In the genomic region with DNA sequence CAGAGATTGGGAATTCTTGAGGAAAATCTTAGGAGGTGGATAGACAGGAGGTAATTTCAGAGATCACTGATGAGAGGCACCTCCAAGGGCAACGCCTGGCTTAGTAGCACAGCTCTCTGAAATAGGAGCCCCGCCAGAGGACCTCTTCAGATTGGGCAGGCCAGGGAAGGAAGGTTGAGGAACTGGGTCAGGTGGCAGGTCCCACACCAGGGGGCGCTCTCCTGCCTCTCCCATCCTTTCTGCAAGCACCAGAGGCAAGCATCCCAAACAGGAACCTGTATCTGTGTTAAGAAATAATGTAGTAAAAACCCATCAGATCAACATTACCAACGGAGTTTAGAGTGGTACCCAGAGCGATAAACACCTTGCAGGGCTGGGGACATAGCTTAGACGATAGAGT, we compare ENCODE assay signal across 9 mouse cellular contexts.
DNase-seq lines count a peak whose midpoint lies in the region; ATAC-seq lines count a peak whose summit lies in the region.
"Had no signal": no experiment of that assay in that cellular context is flagged by ENCODE, and none has a peak within 500 bp of the region (broad histone marks: within the 10 kb centered on the region; RNA-seq: fewer than 3 reads in every experiment).

No protein-coding gene starts in this region.

- no peaks in the 10 kb centered on the region for H3K27me3 ChIP-seq in heart, embryonic 11.5 days (ENCODE audit: control insufficient read depth, insufficient read depth, low read length)
- H3K27me3 ChIP-seq: embryonic facial prominence, embryonic 12.5 days had no signal

- 34% methylated on average over 6 of the region's 6 CpGs for WGBS in heart, embryonic 11.5 days (ENCODE audit: insufficient replicate concordance)

- H3K4me3 ChIP-seq in heart, embryonic 11.5 days (ENCODE audit: low read depth, low read length), result no peak overlapping the region
- H3K4me3 ChIP-seq: embryonic facial prominence, embryonic 12.5 days had no signal

- DNase-seq in heart, postnatal 14 days, result peak; percentile 46 to 63
- DNase-seq in right cerebral cortex, postnatal 14 days, result peak; percentile 61
- DNase-seq in right cerebral cortex, postnatal 25 days, result no peak
- peak; percentile 20 for DNase-seq in adrenal gland, adult 8-10 months
- DNase-seq in embryo, embryonic 10.5 days (ENCODE audit: low spot score), result peak; percentile 45
- peak; percentile 37 for DNase-seq in lung, postnatal 25 days (ENCODE audit: low spot score)
- DNase-seq in gastrocnemius, adult 18-20 months (ENCODE audit: low spot score), result no peak

- no peak overlapping the region for H3K4me2 ChIP-seq in heart, embryonic 11.5 days
- H3K4me2 ChIP-seq: embryonic facial prominence, embryonic 12.5 days had no signal

- intact Hi-C loops in heart, postnatal 14 days (cut with DNase I), result no loop called here

- H3K36me3 ChIP-seq in heart, embryonic 11.5 days (ENCODE audit: control insufficient read depth, insufficient read depth, low read length), result no peaks in the 10 kb centered on the region
- H3K36me3 ChIP-seq: embryonic facial prominence, embryonic 12.5 days had no signal

- no peaks in the 10 kb centered on the region for H3K9me3 ChIP-seq in heart, embryonic 11.5 days (replicated peaks; ENCODE audit: control insufficient read depth, low read length)
- H3K9me3 ChIP-seq: embryonic facial prominence, embryonic 12.5 days had no signal

- H3K4me1 ChIP-seq in heart, embryonic 11.5 days (ENCODE audit: control insufficient read depth, insufficient read depth, low read length), result no peaks in the 10 kb centered on the region
- H3K4me1 ChIP-seq: embryonic facial prominence, embryonic 12.5 days had no signal

- no peak overlapping the region for H3K27ac ChIP-seq in heart, embryonic 11.5 days (ENCODE audit: low read depth, low read length)
- H3K27ac ChIP-seq: embryonic facial prominence, embryonic 12.5 days had no signal

- ATAC-seq in heart, embryonic 11.5 days (replicated peaks; ENCODE audit: insufficient number of reproducible peaks, low FRiP score, low TSS enrichment), result no peak

- no peak overlapping the region for H3K9ac ChIP-seq in heart, embryonic 11.5 days (ENCODE audit: low read depth, low read length)
- H3K9ac ChIP-seq: embryonic facial prominence, embryonic 12.5 days had no signal

Comparison
In these comparisons a context has a peak if more than half of its experiments do, and no peak if none do; other contexts are left out.
1. DNase-seq: peak in heart, postnatal 14 days (2 of 2), right cerebral cortex, postnatal 14 days (single experiment), adrenal gland, adult 8-10 months (single experiment), embryo, embryonic 10.5 days (single experiment) and lung, postnatal 25 days (single experiment); none in right cerebral cortex, postnatal 25 days (single experiment) and gastrocnemius, adult 18-20 months (single experiment).